Mouse (Mus musculus) fat pad, adult 2 months (tissue): ENCODE measurements around the gene Chd1l.
A peak's percentile ranks its signal among the peaks of the same experiment; 100 is the strongest.

Experiments used
- DNase-seq: peaks from one replicate; pipeline ENCODE4 v3.0.0-alpha.2; 2011; ENCODE audit warnings: low read depth, low spot score; ENCODE audit errors: extremely low read depth

Chd1l gene

DNA sequence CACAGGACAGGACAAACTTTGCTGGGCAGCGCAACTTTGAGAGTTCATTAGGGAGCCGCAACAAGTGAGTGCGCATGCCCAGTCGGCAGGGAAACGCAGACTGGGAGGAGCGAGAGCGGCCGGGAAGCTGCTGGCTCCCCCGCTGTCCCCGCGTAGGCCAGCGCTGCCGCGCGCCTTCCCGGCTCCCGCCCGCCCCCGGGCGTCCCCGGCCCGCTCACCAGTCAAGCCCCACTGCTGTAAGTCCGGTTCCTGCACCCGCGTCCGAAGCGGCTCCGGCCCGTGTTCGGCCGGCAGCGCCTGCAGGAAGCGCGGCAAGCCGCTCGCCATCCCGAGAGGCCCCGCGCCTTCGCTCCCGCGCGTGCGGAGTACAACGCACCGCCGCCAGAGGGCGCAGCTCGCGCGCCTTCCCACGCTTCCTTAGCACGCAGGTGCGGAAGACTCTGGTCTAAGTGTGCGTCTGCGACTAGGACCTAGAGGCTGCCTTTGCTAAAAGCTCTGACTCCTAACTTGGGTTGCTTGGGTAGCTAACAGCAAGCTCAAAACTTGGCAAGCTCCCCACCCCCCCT lies at the start of gene Chd1l:
Gene Chd1l (minus strand): TSS at position 359 of the 566 bp plus-strand sequence.
- no peak for DNase-seq

DNA sequence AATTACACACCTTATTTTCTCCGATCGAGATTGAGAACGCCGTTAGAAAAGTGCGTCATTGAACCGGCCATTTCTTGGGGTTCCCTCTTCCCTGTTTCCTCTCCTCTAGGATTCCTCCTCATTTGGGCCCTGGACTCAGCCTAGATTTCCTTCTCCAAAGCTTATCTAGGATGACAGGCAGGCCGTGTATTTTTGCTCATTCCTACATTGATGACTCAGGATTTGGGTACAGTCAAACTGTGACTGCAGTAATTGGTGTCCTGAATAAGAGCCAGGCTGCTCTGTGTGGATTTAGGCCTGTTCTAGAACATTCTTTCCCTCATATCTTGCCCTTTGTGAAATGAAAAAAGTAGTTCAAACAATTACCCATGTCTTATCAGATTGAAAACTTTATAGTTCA lies 49.7 kb upstream of the Chd1l start:
- DNase-seq = no peak

DNA sequence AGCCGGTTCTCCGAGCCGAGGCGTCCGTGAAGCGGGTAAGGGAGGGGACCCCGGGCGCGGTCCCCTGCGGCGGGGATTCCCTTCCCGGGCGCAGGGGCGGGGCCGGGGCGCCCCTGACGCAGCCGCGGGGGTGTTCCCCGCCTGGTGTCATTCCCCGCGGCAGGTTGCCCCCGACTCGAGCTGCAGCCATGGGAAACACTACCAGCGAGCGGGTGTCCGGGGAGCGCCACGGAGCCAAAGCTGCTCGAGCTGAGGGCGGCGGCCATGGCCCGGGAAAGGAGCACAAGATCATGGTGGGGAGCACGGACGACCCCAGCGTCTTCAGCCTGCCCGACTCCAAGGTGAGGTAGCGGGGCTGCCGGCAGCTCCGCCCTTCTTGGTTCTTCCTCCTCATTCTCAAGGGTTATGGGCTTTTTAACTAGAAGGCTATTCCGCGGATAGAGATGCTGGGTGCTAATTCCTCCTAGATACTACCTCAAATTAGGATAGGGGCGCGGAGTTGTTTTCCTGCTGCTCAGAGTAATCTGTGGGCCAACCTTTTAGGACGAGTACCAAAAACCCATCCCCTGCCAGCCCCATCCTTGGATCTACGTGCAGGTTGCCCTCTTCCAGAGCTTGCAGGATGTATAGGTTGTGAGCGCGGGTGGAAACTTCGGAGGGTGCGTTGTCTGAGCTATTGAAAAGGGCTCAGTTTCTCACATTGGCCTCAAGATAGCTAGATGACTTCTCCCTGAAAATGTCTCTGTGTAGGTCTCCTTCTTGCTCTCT lies 48.6 kb upstream of the Chd1l start:
- no peak for DNase-seq

DNA sequence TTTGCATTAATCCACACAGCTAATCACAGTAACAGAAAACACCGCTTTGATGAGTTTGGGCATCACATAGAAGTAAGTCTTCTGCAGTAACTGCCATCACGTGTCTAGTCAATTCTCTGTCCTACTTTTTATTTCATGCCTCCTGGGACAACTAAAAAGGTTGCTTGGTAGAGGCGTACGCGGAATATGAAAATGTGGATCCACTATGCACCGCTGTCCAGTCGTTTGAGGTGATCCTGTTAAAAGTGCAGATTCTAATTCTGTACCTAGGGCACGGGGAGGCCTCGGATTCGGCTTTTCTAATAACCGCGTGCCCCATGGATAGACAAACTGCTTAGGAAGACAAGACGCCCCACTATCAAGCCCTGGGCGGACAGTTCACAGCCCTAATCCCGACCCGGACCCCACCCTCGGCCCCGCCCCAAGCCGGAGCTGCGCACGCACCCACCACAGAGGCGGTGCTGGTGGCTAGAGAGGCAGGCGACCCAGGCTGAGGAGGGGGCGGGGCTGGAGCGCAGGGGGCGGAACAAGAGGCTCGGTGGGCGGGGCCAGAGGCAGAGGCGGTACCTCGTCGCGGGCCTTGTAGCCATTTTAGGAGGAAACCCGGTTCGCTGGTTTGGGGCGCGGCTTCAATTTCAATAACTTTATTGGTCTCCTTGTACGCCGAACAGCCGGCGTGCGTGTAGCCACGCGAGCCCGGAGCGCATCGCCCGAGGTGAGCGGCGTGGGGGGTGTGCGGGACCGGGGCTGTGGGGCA lies 47.8 kb upstream of the Chd1l start, which contains the start of gene Prkab2:
Gene Prkab2 (plus strand): TSS at position 539 of the 757 bp plus-strand sequence.
- peak; percentile 56 for DNase-seq

DNA sequence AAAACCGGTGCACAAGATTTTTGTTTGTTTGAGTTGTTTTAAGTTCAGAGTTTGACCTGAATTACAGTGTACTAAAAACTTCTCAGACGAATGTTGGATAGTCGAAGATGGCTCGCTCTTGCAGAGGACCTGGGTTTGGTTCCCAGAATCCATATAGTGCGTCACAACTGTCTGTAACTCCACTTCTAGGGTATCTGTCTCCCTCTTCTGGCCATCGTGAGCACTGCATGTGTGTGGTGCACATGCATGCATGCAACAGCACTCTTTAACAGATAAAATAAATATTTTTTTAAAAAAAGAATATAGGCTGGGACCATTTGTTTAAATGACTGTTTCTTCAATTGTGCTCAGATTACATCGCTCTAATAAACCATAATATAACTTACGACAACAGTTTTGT lies 44.9 kb upstream of the Chd1l start:
- DNase-seq = no peak

DNA sequence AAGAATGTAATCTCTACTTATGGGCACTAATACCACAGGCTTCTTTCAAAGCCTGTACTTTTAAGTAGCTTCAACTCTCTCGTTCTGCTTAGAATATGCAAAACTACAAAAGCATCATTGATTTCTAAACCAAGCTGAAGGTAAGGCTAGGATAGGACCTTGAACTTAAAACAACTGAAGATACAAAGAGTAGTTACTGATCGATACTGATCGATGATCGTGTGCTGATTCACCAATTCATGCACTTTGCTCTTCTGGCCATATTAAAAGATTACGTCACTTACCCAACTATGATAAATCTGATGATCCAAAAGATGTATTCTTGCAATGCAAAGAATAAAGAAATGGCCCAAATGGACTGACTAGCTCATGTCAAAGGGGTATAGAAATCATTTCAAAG lies 43.8 kb upstream of the Chd1l start:
- no peak for DNase-seq

DNA sequence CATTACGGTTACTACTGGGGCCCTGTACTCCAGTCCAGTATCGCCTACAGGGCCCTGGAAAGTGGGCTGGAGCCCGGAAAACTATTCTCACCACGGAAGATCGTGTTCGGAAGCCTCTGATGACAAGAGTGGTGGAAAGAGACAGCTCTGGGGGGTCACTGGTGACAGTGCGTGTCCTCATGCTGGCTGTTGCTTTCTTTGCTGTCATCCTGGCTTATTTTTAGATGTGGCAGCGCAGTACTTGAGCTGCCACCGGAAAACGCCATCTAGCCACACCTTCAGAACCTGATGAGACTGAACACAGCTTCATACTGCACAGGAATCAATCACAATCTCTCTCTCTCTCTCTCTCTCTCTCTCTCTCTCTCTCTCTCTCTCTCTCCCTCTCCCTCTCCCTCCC lies 41.6 kb upstream of the Chd1l start:
- no peak for DNase-seq

DNA sequence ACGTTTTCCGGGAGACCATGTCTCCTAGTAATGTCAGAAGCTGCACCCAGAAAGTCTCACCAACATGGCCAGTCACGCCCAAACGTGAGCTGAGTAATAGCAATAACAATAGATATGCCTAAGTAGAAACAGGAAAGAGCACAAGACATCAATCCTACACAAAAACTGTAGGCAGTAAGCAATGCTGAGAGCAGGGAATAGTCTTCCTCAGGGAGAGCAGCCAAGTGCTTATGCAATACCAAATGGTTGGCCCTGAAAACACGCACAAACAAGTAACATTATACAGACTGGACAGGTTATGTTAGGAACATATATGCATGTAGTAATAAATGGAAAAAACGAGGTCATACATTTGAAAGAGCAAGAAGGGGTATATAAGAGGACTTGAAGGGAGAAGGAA lies 39.5 kb upstream of the Chd1l start:
- DNase-seq = no peak

DNA sequence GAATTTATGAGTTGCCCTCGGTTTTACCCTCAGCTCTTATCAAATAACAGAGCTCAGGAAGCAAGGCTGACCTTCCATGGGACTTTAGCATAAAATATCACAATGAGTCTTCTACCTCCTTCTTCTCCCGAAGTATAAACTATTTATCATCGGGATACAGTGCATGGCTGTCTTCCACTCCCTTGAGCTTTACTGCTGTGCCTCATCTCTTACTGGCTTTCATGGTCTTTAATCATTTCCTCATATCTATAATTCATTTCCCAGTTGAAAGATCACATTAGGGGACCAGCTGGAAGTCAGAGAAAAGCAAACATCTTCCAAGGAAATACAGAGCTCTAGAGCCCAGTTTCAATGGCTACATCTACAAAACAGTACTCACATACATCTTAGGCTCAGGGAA lies 39.0 kb upstream of the Chd1l start:
- no peak for DNase-seq

DNA sequence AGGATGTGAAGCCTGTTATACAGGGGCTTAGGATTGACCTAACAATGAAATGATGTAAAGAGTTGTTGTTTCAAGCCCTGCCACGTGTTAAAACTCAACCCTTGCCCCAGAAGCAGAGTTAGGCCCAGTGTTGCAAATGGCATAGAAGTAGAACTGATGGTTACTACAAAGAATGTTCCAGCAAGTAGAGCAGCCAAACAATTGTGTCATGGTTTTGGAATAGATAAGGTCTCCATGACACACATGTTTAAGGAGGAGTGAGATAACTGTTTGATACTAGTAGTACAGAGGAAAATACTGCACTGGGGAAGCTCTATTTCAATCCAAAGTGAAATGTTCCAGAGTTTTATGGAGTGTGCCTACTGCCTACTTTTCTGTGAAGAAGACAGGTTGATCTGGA lies 38.5 kb upstream of the Chd1l start:
- DNase-seq = no peak

DNA sequence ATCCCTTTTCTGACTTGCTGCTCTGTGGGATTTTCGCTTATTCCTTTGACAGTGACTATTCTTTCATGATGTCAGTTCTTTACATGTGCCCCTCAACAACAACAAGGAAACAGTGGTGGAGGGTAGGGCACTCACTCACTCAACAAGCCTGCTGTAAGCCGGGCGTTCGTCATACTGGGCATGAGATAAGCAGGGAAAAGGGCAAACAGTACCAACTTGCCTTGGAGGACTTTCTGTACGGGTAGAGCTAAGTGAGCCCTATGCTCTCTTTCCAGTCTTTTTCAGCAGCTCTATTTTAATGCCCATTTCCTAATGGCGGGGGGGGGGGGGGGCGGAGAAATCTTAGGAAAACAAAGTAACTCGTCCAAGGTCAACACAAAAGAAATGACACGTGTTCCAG lies 32.0 kb upstream of the Chd1l start:
- DNase-seq = no peak

DNA sequence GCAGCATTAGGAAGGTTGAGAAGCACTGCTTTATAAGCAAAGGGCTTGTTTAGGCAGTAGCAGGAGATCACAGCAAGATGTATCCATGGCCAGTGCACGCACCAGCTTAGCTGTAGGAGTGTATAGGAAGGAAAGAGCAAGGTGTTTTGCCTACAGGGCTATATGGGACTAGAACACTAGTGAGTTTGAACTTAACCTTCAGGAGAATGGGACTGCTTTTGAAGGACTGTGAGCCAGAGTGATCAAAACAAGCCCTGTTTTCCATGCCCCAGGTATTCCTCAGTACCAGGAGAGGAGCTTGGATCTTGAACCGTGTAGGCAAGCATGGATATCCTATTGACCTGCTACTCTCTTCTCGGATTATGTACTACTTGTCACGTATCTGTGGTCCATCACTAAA lies 31.4 kb upstream of the Chd1l start:
- no peak for DNase-seq

DNA sequence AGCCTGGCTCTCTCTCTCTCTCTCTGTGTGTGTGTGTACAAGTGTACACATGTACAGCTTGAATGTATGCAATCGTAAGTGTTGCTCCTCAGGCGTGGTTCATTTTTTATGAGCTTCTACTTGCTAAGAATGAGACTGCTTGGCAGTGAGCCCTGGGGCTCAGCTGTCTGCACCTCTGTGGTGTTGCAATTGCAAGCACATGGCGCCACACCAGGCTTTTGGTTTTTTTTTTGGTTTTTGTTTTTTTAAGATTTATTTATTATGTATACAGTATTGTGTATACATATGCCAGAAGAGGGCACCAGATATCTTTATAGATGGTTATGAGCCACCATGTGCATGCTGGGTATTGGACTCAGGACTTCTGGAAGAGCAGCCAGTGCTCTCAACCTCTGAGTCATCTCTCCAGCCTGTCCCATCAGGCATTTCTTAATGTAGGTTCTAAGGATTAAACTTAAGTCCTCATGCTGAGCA lies 24.3 kb upstream of the Chd1l start:
- peak; percentile 97 for DNase-seq

DNA sequence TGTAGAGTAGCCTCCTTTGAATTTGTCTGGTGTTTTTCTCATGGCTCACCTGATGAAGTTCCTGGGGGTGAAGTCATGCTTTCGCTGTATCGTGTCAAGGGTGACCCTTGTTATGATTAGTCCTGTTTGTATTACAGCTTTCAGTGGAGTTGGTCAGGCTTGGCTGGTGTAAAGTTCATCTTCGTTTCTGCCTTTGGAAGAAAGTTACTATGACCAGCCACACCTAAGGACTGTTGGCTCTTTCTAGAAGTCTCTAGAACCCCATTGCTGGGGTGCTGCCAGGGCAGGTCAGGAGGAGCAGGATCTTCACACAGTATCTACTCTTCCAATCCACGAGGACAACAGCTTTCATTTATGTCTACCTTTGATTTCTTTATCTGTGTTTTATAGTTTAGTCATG lies 23.5 kb upstream of the Chd1l start:
- DNase-seq = no peak

DNA sequence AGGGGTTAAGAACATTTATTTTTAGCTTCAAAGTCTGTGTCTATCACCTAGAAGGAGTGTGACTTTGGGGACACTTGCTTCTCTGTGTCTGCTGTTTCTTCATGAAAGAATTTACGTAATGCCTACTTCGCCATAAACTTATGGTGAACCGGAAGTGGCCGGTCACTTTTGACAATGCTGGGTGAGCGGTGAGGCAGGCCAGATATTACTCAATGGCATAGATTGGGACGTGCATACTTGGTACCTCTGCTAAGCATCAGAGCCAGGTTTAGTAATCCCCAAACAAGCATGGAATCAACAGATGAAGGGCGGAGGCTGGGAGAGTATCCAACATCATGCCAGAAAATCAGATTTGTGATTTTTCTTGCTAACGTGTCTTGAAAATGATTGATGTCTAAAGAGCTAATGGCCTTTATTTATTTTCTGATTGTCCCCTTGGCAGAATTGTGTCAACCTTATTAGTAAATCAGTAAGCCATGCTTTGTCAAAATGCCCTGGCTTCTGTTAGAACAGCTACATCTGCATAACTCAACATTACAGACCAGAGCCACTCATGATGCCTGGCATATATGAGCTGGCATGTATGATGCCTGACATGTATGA lies 21.4 kb upstream of the Chd1l start:
- DNase-seq = no peak

DNA sequence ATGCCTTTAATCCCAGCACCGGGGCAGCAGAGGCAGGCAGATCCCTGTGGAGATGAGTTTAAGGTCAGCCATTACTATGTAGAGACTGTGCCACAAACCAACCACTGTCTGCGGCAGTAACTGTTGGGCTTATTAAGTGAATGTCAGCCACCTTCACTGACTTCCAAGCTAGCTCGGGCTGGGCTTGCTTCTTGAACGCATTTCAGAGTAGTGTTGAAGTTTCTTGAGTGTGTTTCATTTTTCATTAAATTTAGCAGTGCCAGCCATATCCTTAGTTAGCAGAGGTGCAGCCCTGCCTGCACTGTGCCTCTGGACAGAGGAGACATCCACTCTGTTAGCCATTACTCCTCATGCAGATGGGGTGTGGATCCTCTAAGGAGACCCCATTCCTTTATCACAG lies 20.7 kb upstream of the Chd1l start:
- no peak for DNase-seq

DNA sequence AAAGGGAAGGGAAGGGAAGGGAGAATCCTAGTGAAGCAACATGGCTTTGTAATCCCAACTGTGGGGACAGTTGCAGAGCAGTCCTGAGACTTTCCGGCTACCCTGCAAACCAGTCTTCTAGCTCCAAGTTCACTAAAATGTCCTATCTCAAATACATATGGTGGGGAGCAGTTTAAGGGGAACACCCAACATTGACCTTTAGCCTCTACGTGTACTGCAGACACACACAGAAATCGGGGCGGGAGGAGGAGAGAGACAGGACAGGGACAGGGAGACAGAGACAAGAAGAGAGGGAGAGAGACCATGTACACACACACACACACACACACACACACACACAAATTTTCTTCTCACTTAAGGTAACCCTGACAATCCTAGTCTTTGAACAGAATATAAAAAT lies 19.9 kb upstream of the Chd1l start:
- no peak for DNase-seq

DNA sequence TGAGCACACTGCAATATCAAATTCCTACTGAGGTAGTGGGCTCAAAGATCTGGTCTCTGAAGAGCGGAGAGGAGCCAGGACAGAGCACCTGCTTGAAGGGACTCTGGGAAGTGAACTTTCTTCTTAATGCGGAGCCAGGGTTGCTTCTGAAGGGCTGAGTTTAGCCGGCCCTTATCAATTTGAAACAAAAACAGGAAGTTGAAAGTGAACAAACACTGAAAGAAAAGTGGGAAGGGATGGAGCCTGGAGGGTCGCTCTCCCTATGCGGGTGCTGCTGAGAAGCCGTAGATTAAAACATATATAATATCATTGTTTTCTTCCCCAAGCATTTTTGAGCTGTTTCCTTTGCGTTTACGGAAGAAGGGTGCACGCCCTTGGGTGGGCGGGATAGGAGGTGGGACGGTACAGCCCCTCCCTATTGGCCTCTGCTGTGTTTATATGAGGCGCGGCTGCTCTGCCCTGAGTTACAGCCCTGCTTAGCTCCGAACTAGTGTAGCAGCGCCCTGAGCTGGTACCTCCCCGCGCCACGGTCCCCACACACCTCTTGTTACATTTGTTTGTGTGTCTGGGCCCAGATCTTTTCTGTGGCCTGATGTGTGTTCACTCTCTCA lies 18.5 kb upstream of the Chd1l start, which contains the start of gene Fmo5:
Gene Fmo5 (plus strand): TSS at position 414 of the 611 bp plus-strand sequence.
- DNase-seq = no peak

DNA sequence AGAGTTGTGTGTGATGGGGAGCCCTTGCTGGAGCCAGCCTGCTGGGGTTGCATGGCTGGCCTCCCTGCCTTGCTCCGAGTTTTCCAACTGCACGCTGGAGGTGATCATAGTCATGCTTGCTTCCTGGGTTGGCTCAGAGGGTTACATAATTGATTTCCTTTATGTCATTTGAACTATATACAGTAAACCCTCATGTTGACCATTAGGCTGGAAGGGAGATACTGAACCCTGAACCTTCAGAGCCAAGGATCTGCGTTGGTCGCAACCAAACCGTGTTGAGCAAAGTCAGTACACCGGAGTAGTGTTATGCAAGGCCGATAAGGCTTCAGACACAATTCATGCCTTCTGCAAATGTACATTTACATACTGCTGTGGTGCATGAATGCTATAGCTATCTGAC lies 17.9 kb upstream of the Chd1l start:
- no peak for DNase-seq

DNA sequence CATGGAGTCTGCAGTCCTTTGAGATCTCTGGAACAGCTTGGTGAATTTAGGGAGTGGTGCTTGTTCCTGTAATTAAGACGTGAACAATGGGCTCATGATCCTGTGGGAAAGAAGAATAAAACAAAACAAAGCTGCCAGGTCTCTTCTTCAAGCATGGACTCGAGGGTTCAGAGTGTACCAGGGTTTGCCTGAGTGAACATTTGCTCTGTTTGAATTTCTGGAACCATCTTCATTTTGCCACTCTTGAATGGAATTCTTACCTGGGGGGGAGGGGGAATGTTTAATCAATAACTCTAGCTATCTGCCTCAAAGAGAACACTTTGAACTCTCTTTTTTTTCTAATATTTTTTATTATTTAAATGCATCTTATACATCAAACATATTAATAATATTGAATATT lies 14.6 kb upstream of the Chd1l start:
- no peak for DNase-seq

DNA sequence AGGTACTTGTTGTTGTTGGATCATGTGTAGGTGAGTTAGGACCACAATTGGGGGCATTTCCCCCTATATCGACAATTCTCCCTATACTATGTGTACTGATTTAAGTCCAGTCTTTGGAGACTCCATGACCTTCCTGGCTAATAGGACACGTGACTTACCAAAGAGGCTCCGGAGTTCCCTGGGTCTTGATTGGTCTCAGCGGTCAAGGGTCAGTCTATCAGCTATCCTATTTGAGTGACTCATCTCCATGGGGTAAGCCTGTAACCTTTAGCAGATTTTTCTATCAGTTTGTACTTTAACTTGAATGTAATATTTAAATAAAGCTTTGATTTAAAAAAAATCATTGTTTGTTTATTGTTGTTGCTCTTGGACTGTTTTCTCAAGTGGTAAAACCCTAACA lies 10.7 kb upstream of the Chd1l start:
- DNase-seq = no peak
